Mouse (Mus musculus) intestine, postnatal 0 days (tissue): ENCODE measurements around the gene Dnah7c. TPM values are rescaled to one million over a fixed set of nuclear protein-coding genes. Genes with fewer than 3 reads are reported as not detected.

Source experiments
- ATAC-seq: fragments of 200-750 bp; cut with Nextera tagmentation; 2 replicates; pipeline ENCODE4 v1.8.0; 2017; ENCODE audit warnings: mild to moderate bottlenecking, moderate TSS enrichment, moderate library complexity
- H3K27ac ChIP-seq: fragments of 300-500 bp; sonication (generic); 2 replicates; pipeline ENCODE4 v1.5.1; 2014; ENCODE audit warnings: mild to moderate bottlenecking, low read depth, low read length, moderate library complexity
- H3K27me3 ChIP-seq: fragments of 300-500 bp; sonication (generic); replicated peaks from 2 replicates; pipeline ENCODE4 v1.6.1; 2014; ENCODE audit warnings: low read length, mixed read lengths; ENCODE audit not compliant: control insufficient read depth, insufficient read depth
- H3K36me3 ChIP-seq: fragments of 300-500 bp; sonication (generic); 2 replicates; pipeline ENCODE4 v1.6.1; 2014; ENCODE audit warnings: mild to moderate bottlenecking, moderate library complexity; ENCODE audit not compliant: control insufficient read depth, insufficient read depth
- H3K4me1 ChIP-seq: fragments of 300-500 bp; sonication (generic); replicated peaks from 2 replicates; pipeline ENCODE4 v1.6.1; 2014; ENCODE audit warnings: antibody characterized with exemption, low read length, mixed read lengths; ENCODE audit not compliant: control insufficient read depth, insufficient read depth
- H3K4me2 ChIP-seq: fragments of 300-500 bp; sonication (generic); replicated peaks from 2 replicates; pipeline ENCODE4 v1.6.1; 2014; ENCODE audit warnings: low read depth, mild to moderate bottlenecking, moderate library complexity
- H3K4me3 ChIP-seq: fragments of 300-500 bp; sonication (generic); 2 replicates; pipeline ENCODE4 v1.5.1; 2014; ENCODE audit warnings: low read depth, low read length
- H3K9ac ChIP-seq: fragments of 300-500 bp; sonication (generic); 2 replicates; pipeline ENCODE4 v1.6.1; 2014; ENCODE audit warnings: mild to moderate bottlenecking, low read depth, low read length
- H3K9me3 ChIP-seq: fragments of 300-500 bp; sonication (generic); 2 replicates; pipeline ENCODE4 v1.6.1; 2016; ENCODE audit warnings: mixed run types; ENCODE audit not compliant: control insufficient read depth
- CTCF ChIP-seq: sonication (generic); IDR thresholded peaks from 2 replicates; pipeline ENCODE4 v1.5.1; 2016; ENCODE audit warnings: low read depth, mild to moderate bottlenecking, control low read depth, antibody characterized with exemption, moderate library complexity
- WGBS: fragments of 180-500 bp; shearing (Covaris S2); extraction: QIAGEN DNeasy Blood & Tissue Kit; methylation state at CpG from one replicate; pipeline ENCODE4 v1.1.7; 2014; 5-methylcytosine and 5-hydroxymethylcytosine counted together
- polyA plus RNA-seq: library from polyadenylated mRNA; unstranded; fragments of >200 nt; fragmentation: Nextera tagmentation; extraction: Ambion mirVana; gene quantifications from 2 replicates; pipeline ENCODE4 v1.2.1, GENCODE M21; 2015

Dnah7c gene
- polyA plus RNA-seq, 1 experiment from 2014 or later: not detected

GRCm38 (mm10) chr1:46854036-46854900, 428.9 kb downstream of the Dnah7c start:
- H3K27ac ChIP-seq: peak overlapping the region; percentile 98
- H3K27me3 ChIP-seq: no peaks in the 10 kb centered on the region
- peak overlapping the region; percentile 60 for H3K9ac ChIP-seq
- TF ChIP-seq CTCF: no peak
- WGBS: 30% methylated on average over 18 of the region's 18 CpGs
- peak overlapping the region; percentile 92 for H3K4me3 ChIP-seq
- H3K4me2 ChIP-seq: peak overlapping the region; percentile 89
- H3K4me1 ChIP-seq: no peaks in the 10 kb centered on the region
- H3K9me3 ChIP-seq: no peaks in the 10 kb centered on the region
- ATAC-seq: peak; percentile 65
- H3K36me3 ChIP-seq: no peaks in the 10 kb centered on the region

GRCm38 (mm10) chr1:46856498-46856897, 431.1 kb downstream of the Dnah7c start:
- no peaks in the 10 kb centered on the region for H3K4me1 ChIP-seq
- no peak for ATAC-seq
- 55% methylated on average over 4 of the region's 4 CpGs for WGBS
- no peak overlapping the region for H3K4me2 ChIP-seq
- H3K27me3 ChIP-seq: no peaks in the 10 kb centered on the region
- H3K36me3 ChIP-seq: no peaks in the 10 kb centered on the region
- H3K9ac ChIP-seq: no peak overlapping the region
- no peak overlapping the region for H3K27ac ChIP-seq
- TF ChIP-seq CTCF: 0 out of 2 replicates have a peak, but pooled peaks have one; percentile 10
- H3K9me3 ChIP-seq: no peaks in the 10 kb centered on the region
- H3K4me3 ChIP-seq: no peak overlapping the region
